Mouse (Mus musculus): ENCODE measurements at regions not wholly inside any gene's neighbourhood (a gene's known extent, or its start where the extent isn't known, plus 50 kb on each side); places are given as distances from the start of the nearest gene placed in this dataset.

- Histone ChIP-seq H3K9ac (ENCODE audit: insufficient read depth, low read depth) (no peak overlapping the region), H3K79me2 (replicated peaks; ENCODE audit: control insufficient read depth, extremely low read depth, insufficient read depth, poor library complexity, severe bottlenecking) (no peaks in the 10 kb centered on the region), H3K4me1 (ENCODE audit: control insufficient read depth in 1 of 2, insufficient read depth in 2 of 2) (no peaks in the 10 kb centered on the region), H3K4me2 (ENCODE audit: insufficient read depth, low read depth, poor library complexity, severe bottlenecking) (no peak overlapping the region), H3K4me3 (replicated peaks in 1 of 3; ENCODE audit: low read depth in 2 of 3, low read length in 2 of 3, poor library complexity in 1 of 3) (no peak overlapping the region), H3K36me3 (replicated peaks in 1 of 2; ENCODE audit: control insufficient read depth in 1 of 2, insufficient read depth in 1 of 2, low read length in 1 of 2) (no peaks in the 10 kb centered on the region), H3K27me3 (replicated peaks) (peaks cover 98% of the 10 kb centered on the region), H3K9me3 (replicated peaks; ENCODE audit: low read length) (no peaks in the 10 kb centered on the region), H3K27ac (ENCODE audit: insufficient read depth, low read depth) (no peak overlapping the region)
- no peak for TF ChIP-seq CHD1 (IDR thresholded peaks at IDR 0.05; ENCODE audit: low read depth, low read length)
- no peak for TF ChIP-seq RAD21 (IDR thresholded peaks at IDR 0.05; ENCODE audit: low read depth, low read length)
- TF ChIP-seq NRF1 (IDR thresholded peaks at IDR 0.05; ENCODE audit: low read depth, low read length): no peak
- TF ChIP-seq UBTF (IDR thresholded peaks at IDR 0.05; ENCODE audit: low read depth, low read length): no peak
- no peak for TF ChIP-seq ZC3H11A (IDR thresholded peaks at IDR 0.05; ENCODE audit: low read depth, low read length)
- no peak for TF ChIP-seq MAFK (IDR thresholded peaks at IDR 0.05; ENCODE audit: insufficient replicate concordance, low read length)
- TF ChIP-seq GABPA (IDR thresholded peaks at IDR 0.05; ENCODE audit: insufficient replicate concordance, low read depth, low read length): no peak
- TF ChIP-seq USF2 (conservative IDR thresholded peaks at IDR 0.05; ENCODE audit: low read depth, low read length): no peak
- TF ChIP-seq EP300 (IDR thresholded peaks at IDR 0.05; ENCODE audit: low read length): no peak
- no peak for TF ChIP-seq HCFC1 (IDR thresholded peaks at IDR 0.05; ENCODE audit: low read depth, low read length)
- no peak for TF ChIP-seq E2F4 (IDR thresholded peaks at IDR 0.05; ENCODE audit: insufficient replicate concordance, low read depth, low read length)
- no peak for TF ChIP-seq POLR2A (IDR thresholded peaks at IDR 0.05; ENCODE audit: low read depth, low read length)
- TF ChIP-seq ZKSCAN1 (IDR thresholded peaks at IDR 0.05; ENCODE audit: borderline replicate concordance, low read depth, low read length): no peak
- no peak for TF ChIP-seq CTCF (conservative IDR thresholded peaks at IDR 0.05 in 1 of 2, IDR thresholded peaks at IDR 0.05 in 1 of 2; ENCODE audit: low read depth in 2 of 2, low read length in 2 of 2)
- no peak for TF ChIP-seq PAX5 (IDR thresholded peaks at IDR 0.05; ENCODE audit: low read length)
- no peak for TF ChIP-seq JUND (conservative IDR thresholded peaks at IDR 0.05; ENCODE audit: low read depth, low read length)
- dilution Hi-C loops (cut with MboI; ENCODE audit: extremely low pct_ligation_motif_present, extremely low pct_unique_long_range_greater_than_20kb, low sequenced_read_pairs) (no loop called here), in situ Hi-C loops (cut with MboI; ENCODE audit: low pct_ligation_motif_present, low pct_unique_long_range_greater_than_20kb, low sequenced_read_pairs) (no loop called here)
- no peak for DNase-seq (ENCODE audit: extremely low read depth)
These were observed 108.8 kb upstream of the Ptpn1 start for GRCm38 (mm10) chr2:167823044-167823443.

GRCm38 (mm10) chr2:167821186-167821585 is 110.7 kb upstream of the Ptpn1 start:
- in situ Hi-C loops (cut with MboI; ENCODE audit: low pct_ligation_motif_present, low pct_unique_long_range_greater_than_20kb, low sequenced_read_pairs) (no loop called here), dilution Hi-C loops (cut with MboI; ENCODE audit: extremely low pct_ligation_motif_present, extremely low pct_unique_long_range_greater_than_20kb, low sequenced_read_pairs) (no loop called here)
- Histone ChIP-seq H3K27me3 (replicated peaks) (peaks cover 95% of the 10 kb centered on the region), H3K9me3 (replicated peaks; ENCODE audit: low read length) (no peaks in the 10 kb centered on the region), H3K9ac (ENCODE audit: insufficient read depth, low read depth) (no peak overlapping the region), H3K36me3 (replicated peaks in 1 of 2; ENCODE audit: control insufficient read depth in 1 of 2, insufficient read depth in 1 of 2, low read length in 1 of 2) (no peaks in the 10 kb centered on the region), H3K27ac (ENCODE audit: insufficient read depth, low read depth) (no peak overlapping the region), H3K79me2 (replicated peaks; ENCODE audit: control insufficient read depth, extremely low read depth, insufficient read depth, poor library complexity, severe bottlenecking) (no peaks in the 10 kb centered on the region), H3K4me3 (replicated peaks in 1 of 3; ENCODE audit: low read depth in 2 of 3, low read length in 2 of 3, poor library complexity in 1 of 3) (no peak overlapping the region), H3K4me2 (ENCODE audit: insufficient read depth, low read depth, poor library complexity, severe bottlenecking) (no peak overlapping the region), H3K4me1 (ENCODE audit: control insufficient read depth in 1 of 2, insufficient read depth in 2 of 2) (peaks cover 0 to 4% of the 10 kb centered on the region in 2 experiments; a peak in 2 of 4 replicates)
- DNase-seq (ENCODE audit: extremely low read depth): no peak
- TF ChIP-seq RAD21 (IDR thresholded peaks at IDR 0.05; ENCODE audit: low read depth, low read length) (no peak), HCFC1 (IDR thresholded peaks at IDR 0.05; ENCODE audit: low read depth, low read length) (no peak)
